Mouse (Mus musculus): ENCODE measurements around the gene Dnaaf1.

- TF ChIP-seq CTCF (conservative IDR thresholded peaks at IDR 0.05; ENCODE audit: low read length) (no peak), POU5F1 (IDR thresholded peaks at IDR 0.05; ENCODE audit: borderline replicate concordance, low read length) (no peak)
Measured at GRCm38 (mm10) chr8:119559402-119559720, 15.7 kb upstream of the Dnaaf1 start.

Measured in E14TG2a.4 (cell line).